8 mouse cellular contexts compared by ENCODE assay signal in the genomic region with DNA sequence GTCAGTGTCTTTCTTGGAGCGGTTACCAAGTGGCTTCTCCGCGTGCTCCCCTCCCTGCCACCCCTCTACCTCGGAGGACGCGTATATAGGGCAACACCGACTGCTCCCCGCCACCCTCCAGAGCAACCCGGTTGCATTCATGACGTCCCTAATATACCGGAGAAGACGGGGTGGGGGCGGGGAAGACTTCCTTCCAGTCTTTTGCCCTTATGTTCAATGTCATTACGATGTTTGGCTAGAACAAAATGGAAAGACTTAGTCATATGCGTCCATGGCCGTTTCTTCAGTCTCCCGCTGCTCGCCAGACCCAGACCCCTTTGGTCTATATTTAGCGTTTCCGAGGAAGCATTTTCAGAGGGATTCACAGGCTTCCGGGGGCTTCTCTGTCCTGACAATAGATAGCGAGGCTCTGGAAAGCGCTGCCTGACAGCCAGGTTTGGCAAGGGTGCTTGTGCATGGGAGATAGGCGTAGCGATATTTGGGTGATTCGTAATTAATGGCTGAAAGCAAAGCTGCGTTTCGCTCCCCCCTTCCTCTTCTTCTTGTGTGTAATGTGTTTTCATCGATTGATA. TPM values are rescaled to one million over a fixed set of nuclear protein-coding genes. Genes with fewer than 3 reads are reported as not detected.
DNase-seq lines count a peak whose midpoint lies in the region; ATAC-seq lines count a peak whose summit lies in the region.

No protein-coding gene starts in this region.

- no peak for DNase-seq in kidney, postnatal 10 days
- DNase-seq in cerebellum, postnatal 10 days, result peak; percentile 69 to 73
- peak; percentile 22 to 28 for DNase-seq in frontal cortex, postnatal 25 days (ENCODE audit: low spot score in 2 of 2)
- no peak for DNase-seq in limb, embryonic 10.5 days (ENCODE audit: low spot score)
- DNase-seq in retina, embryonic 14.5 days (ENCODE audit: low spot score), result peak; percentile 62
- no peak for DNase-seq in spleen, postnatal 36 days (ENCODE audit: low spot score in 2 of 2)
- no peak for DNase-seq in MN1 (ENCODE audit: low spot score)

- H3K9ac ChIP-seq in kidney, embryonic 16.5 days (replicated peaks; ENCODE audit: low read length), result peak overlapping the region; percentile 57; the same call in 1 of the 2 replicates

- no peaks in the 10 kb centered on the region for H3K36me3 ChIP-seq in kidney, embryonic 16.5 days (ENCODE audit: insufficient read depth, low read length)
- no peaks in the 10 kb centered on the region for H3K36me3 ChIP-seq in limb, embryonic 10.5 days

- no peak overlapping the region for H3K27ac ChIP-seq in kidney, embryonic 16.5 days (ENCODE audit: low read length)
- H3K27ac ChIP-seq in limb, embryonic 10.5 days, result peak overlapping the region; percentile 72

- H3K4me2 ChIP-seq in kidney, embryonic 16.5 days (replicated peaks; ENCODE audit: low read depth, low read length), result peak overlapping the region; percentile 95

- H3K27me3 ChIP-seq in kidney, embryonic 16.5 days (ENCODE audit: insufficient read depth, low read length), result peaks cover 52% of the 10 kb centered on the region
- peaks cover 46% of the 10 kb centered on the region for H3K27me3 ChIP-seq in limb, embryonic 10.5 days (ENCODE audit: low read depth, poor library complexity, severe bottlenecking)

- peaks cover 12% of the 10 kb centered on the region for H3K4me1 ChIP-seq in kidney, embryonic 16.5 days (ENCODE audit: insufficient read depth, low read length)
- peaks cover 11% of the 10 kb centered on the region for H3K4me1 ChIP-seq in limb, embryonic 10.5 days

- no peaks in the 10 kb centered on the region for H3K9me3 ChIP-seq in kidney, embryonic 16.5 days (ENCODE audit: low read length)
- H3K9me3 ChIP-seq in limb, embryonic 10.5 days (replicated peaks), result no peaks in the 10 kb centered on the region

- WGBS in kidney, embryonic 16.5 days, result under 1% methylated on average over 29 of the region's 29 CpGs
- 0% methylated on average over 29 of the region's 29 CpGs for WGBS in limb, embryonic 10.5 days

- ATAC-seq in kidney, embryonic 16.5 days (ENCODE audit: low FRiP score, low TSS enrichment), result peak; percentile 36; the same call in 1 of the 2 replicates

- H3K4me3 ChIP-seq in kidney, embryonic 16.5 days (ENCODE audit: low read length), result peak overlapping the region; percentile 69
- peak overlapping the region; percentile 72 for H3K4me3 ChIP-seq in limb, embryonic 10.5 days

RNA-seq across cellular contexts. Expression of a gene that starts 1.1 kb away (rescaled TPM):
- 3.6 and 3.9 TPM in 2 replicates for polyA plus RNA-seq in kidney, embryonic 16.5 days (2015; fragmentation: Nextera tagmentation; extraction: Ambion mirVana)
- 1.2 and 1.6 TPM in 2 replicates for polyA plus RNA-seq in limb, embryonic 10.5 days (2016; fragmentation: Nextera tagmentation; extraction: Ambion mirVana)

Comparison
In these comparisons a context has a peak if more than half of its experiments do, and no peak if none do; other contexts are left out.
1. DNase-seq: peak in cerebellum, postnatal 10 days (2 of 2), frontal cortex, postnatal 25 days (2 of 2) and retina, embryonic 14.5 days (single experiment); none in kidney, postnatal 10 days (single experiment), limb, embryonic 10.5 days (single experiment), spleen, postnatal 36 days (0 of 2) and MN1 (single experiment).